Mouse (Mus musculus) hindbrain, embryonic 11.5 days (tissue): ENCODE results near the gene Lman1l. TPM values are rescaled to one million over a fixed set of nuclear protein-coding genes. Genes with fewer than 3 reads are reported as not detected.

Source experiments
- ATAC-seq: fragments of 200-750 bp; cut with Nextera tagmentation; 2 replicates; pipeline ENCODE4 v1.8.0; 2017; ENCODE audit warnings: mild to moderate bottlenecking, moderate TSS enrichment, moderate library complexity; ENCODE audit not compliant: low FRiP score
- DNase-seq: peaks from one replicate; pipeline ENCODE4 v3.0.0-alpha.2; 2015; ENCODE audit warnings: low spot score
- H3K27ac ChIP-seq: fragments of 300-500 bp; sonication (generic); 2 replicates; pipeline ENCODE4 v1.5.1; 2014; ENCODE audit warnings: mild to moderate bottlenecking, low read depth, low read length
- H3K27me3 ChIP-seq: fragments of 300-500 bp; sonication (generic); 2 replicates; pipeline ENCODE4 v1.6.1; 2014; ENCODE audit warnings: mild to moderate bottlenecking, low read length, moderate library complexity, mixed read lengths; ENCODE audit not compliant: control insufficient read depth, insufficient read depth
- H3K36me3 ChIP-seq: fragments of 300-500 bp; sonication (generic); 2 replicates; pipeline ENCODE4 v1.6.1; 2014; ENCODE audit warnings: mild to moderate bottlenecking, low read length, moderate library complexity, mixed read lengths; ENCODE audit not compliant: control insufficient read depth, insufficient read depth
- H3K4me1 ChIP-seq: fragments of 300-500 bp; sonication (generic); replicated peaks from 2 replicates; pipeline ENCODE4 v1.6.1; 2014; ENCODE audit warnings: low read length, mixed read lengths; ENCODE audit not compliant: control insufficient read depth, insufficient read depth
- H3K4me2 ChIP-seq: fragments of 300-500 bp; sonication (generic); replicated peaks from 2 replicates; pipeline ENCODE4 v1.6.1; 2014; ENCODE audit warnings: mild to moderate bottlenecking, low read depth, low read length
- H3K4me3 ChIP-seq: fragments of 300-500 bp; sonication (generic); 2 replicates; pipeline ENCODE4 v1.5.1; 2014; ENCODE audit warnings: low read depth, low read length
- H3K9ac ChIP-seq: fragments of 300-500 bp; sonication (generic); 2 replicates; pipeline ENCODE4 v1.6.1; 2014; ENCODE audit warnings: low read depth, low read length
- H3K9me3 ChIP-seq: fragments of 300-500 bp; sonication (generic); 2 replicates; pipeline ENCODE4 v1.6.1; 2016; ENCODE audit warnings: low read length; ENCODE audit not compliant: control insufficient read depth
- WGBS: fragments of 180-500 bp; shearing (Covaris S2); extraction: QIAGEN DNeasy Blood & Tissue Kit; methylation state at CpG from one replicate; pipeline ENCODE4 v1.1.7; 2014; 5-methylcytosine and 5-hydroxymethylcytosine counted together
- polyA plus RNA-seq: library from polyadenylated mRNA; unstranded; fragments of >200 nt; fragmentation: Nextera tagmentation; extraction: Ambion mirVana; gene quantifications from 2 replicates; pipeline ENCODE4 v1.2.1, GENCODE M21; 2014

Gene Lman1l
- polyA plus RNA-seq, 1 experiment from 2014 or later = not detected

GRCm38 (mm10) chr9:57566846-57567245 is 53.7 kb downstream of the Lman1l start:
- no peaks in the 10 kb centered on the region for H3K4me1 ChIP-seq
- DNase-seq (no peak), ATAC-seq (no peak)
- H3K4me2 ChIP-seq = no peak overlapping the region
- no peak overlapping the region for H3K9ac ChIP-seq
- 62% methylated on average over 8 of the region's 8 CpGs for WGBS
- H3K9me3 ChIP-seq = no peaks in the 10 kb centered on the region
- H3K4me3 ChIP-seq = no peak overlapping the region
- H3K27me3 ChIP-seq = no peaks in the 10 kb centered on the region
- H3K36me3 ChIP-seq = 0 out of 2 replicates have a peak, but pooled peaks cover 4% of the 10 kb centered on the region
- H3K27ac ChIP-seq = no peak overlapping the region

- DNase-seq (no peak), ATAC-seq (no peak)
- no peaks in the 10 kb centered on the region for H3K9me3 ChIP-seq
- WGBS = 64% methylated on average over 10 of the region's 10 CpGs
- H3K4me2 ChIP-seq = no peak overlapping the region
- peaks cover 5% of the 10 kb centered on the region; the same call in 1 of the 2 replicates for H3K4me1 ChIP-seq
- H3K9ac ChIP-seq = no peak overlapping the region
- H3K27ac ChIP-seq = no peak overlapping the region
- H3K27me3 ChIP-seq = no peaks in the 10 kb centered on the region
- H3K36me3 ChIP-seq = 0 out of 2 replicates have a peak, but pooled peaks cover 4% of the 10 kb centered on the region
- no peak overlapping the region for H3K4me3 ChIP-seq
Observed at GRCm38 (mm10) chr9:57565741-57566221, 54.8 kb downstream of the Lman1l start.

- Histone ChIP-seq H3K27ac (no peak overlapping the region), H3K27me3 (no peaks in the 10 kb centered on the region), H3K9ac (no peak overlapping the region), H3K4me3 (no peak overlapping the region), H3K9me3 (no peaks in the 10 kb centered on the region), H3K4me2 (no peak overlapping the region), H3K36me3 (0 out of 2 replicates have a peak, but pooled peaks cover 4% of the 10 kb centered on the region), H3K4me1 (peaks cover 5% of the 10 kb centered on the region; the same call in 1 of the 2 replicates)
- WGBS = 92% methylated on average over 6 of the region's 6 CpGs
- ATAC-seq (no peak), DNase-seq (no peak)
Observed at GRCm38 (mm10) chr9:57564609-57565008, 56.0 kb downstream of the Lman1l start.

GRCm38 (mm10) chr9:57562896-57563372 is 57.6 kb downstream of the Lman1l start:
- no peaks in the 10 kb centered on the region for H3K27me3 ChIP-seq
- ATAC-seq (no peak), DNase-seq (no peak)
- H3K27ac ChIP-seq = no peak overlapping the region
- no peaks in the 10 kb centered on the region for H3K36me3 ChIP-seq
- no peak overlapping the region for H3K9ac ChIP-seq
- no peaks in the 10 kb centered on the region for H3K9me3 ChIP-seq
- WGBS = 76% methylated on average over 4 of the region's 4 CpGs
- H3K4me1 ChIP-seq = peaks cover 5% of the 10 kb centered on the region; the same call in 1 of the 2 replicates
- H3K4me2 ChIP-seq = no peak overlapping the region
- no peak overlapping the region for H3K4me3 ChIP-seq

GRCm38 (mm10) chr9:57561711-57562099 is 58.9 kb downstream of the Lman1l start:
- no peak for ATAC-seq
- 83% methylated on average over 13 of the region's 13 CpGs for WGBS
- no peak overlapping the region; the same call in 1 of the 2 replicates for H3K9ac ChIP-seq

GRCm38 (mm10) chr9:57560861-57561710 is 59.5 kb downstream of the Lman1l start, which contains the start of gene Scamp2:
Scamp2 (plus strand) TSS chr9:57560943.
- H3K9ac ChIP-seq = peak within 1 kb of the TSS; percentile 68
- peak within 1 kb of the TSS; percentile 72 for H3K27ac ChIP-seq
- H3K4me1 ChIP-seq = peaks cover 5% of the 10 kb centered on the region; the same call in 1 of the 2 replicates
- H3K9me3 ChIP-seq = no peaks in the 10 kb centered on the region
- no peaks in the 10 kb centered on the region for H3K36me3 ChIP-seq
- peak within 1 kb of the TSS; percentile 70 for H3K4me3 ChIP-seq
- H3K27me3 ChIP-seq = no peaks in the 10 kb centered on the region
- H3K4me2 ChIP-seq = peak within 1 kb of the TSS; percentile 65
- DNase-seq = peak; percentile 95
- WGBS = 1% methylated on average over 35 of the region's 37 CpGs
- ATAC-seq = peak; percentile 100

More at GRCm38 (mm10) chr9:57561711-57562099, 58.9 kb downstream of the Lman1l start:
- H3K4me3 ChIP-seq = peak overlapping the region; percentile 70
- H3K27ac ChIP-seq = no peak overlapping the region
- H3K27me3 ChIP-seq = no peaks in the 10 kb centered on the region
- peak overlapping the region; percentile 65 for H3K4me2 ChIP-seq
- H3K36me3 ChIP-seq = no peaks in the 10 kb centered on the region
- DNase-seq = no peak
- H3K9me3 ChIP-seq = no peaks in the 10 kb centered on the region
- H3K4me1 ChIP-seq = peaks cover 5% of the 10 kb centered on the region; the same call in 1 of the 2 replicates

GRCm38 (mm10) chr9:57560263-57560662 is 60.3 kb downstream of the Lman1l start:
- H3K36me3 ChIP-seq = no peaks in the 10 kb centered on the region
- no peaks in the 10 kb centered on the region for H3K27me3 ChIP-seq
- no peak for ATAC-seq
- peaks cover 5% of the 10 kb centered on the region; the same call in 1 of the 2 replicates for H3K4me1 ChIP-seq
- DNase-seq = no peak
- peak overlapping the region; percentile 72 for H3K27ac ChIP-seq
- H3K9me3 ChIP-seq = no peaks in the 10 kb centered on the region
- H3K9ac ChIP-seq = peak overlapping the region; percentile 68
- H3K4me3 ChIP-seq = peak overlapping the region; percentile 70
- WGBS = 26% methylated on average over 7 of the region's 7 CpGs
- H3K4me2 ChIP-seq = peak overlapping the region; percentile 47

- Histone ChIP-seq H3K27ac (no peak overlapping the region), H3K4me2 (no peak overlapping the region), H3K9ac (no peak overlapping the region), H3K9me3 (no peaks in the 10 kb centered on the region), H3K4me1 (peaks cover 5% of the 10 kb centered on the region; the same call in 1 of the 2 replicates), H3K4me3 (no peak overlapping the region), H3K27me3 (no peaks in the 10 kb centered on the region), H3K36me3 (no peaks in the 10 kb centered on the region)
- 77% methylated on average over 2 of the region's 2 CpGs for WGBS
- DNase-seq (no peak), ATAC-seq (no peak)
Observed at GRCm38 (mm10) chr9:57559568-57559967, 61.0 kb downstream of the Lman1l start.
